Mouse (Mus musculus) megakaryocyte progenitor cell, adult 5-6 weeks (primary cell): ENCODE results near the gene Dnmt3l. TPM values are rescaled to one million over a fixed set of nuclear protein-coding genes. Genes with fewer than 3 reads are reported as not detected.

Source experiments
- total RNA-seq, 2 experiments: library from RNA; stranded (forward) in 1 of 2; stranded (reverse) in 1 of 2; fragments of 157-497, 149-512 nt in 1 of 2; fragments of 200-1000 nt in 1 of 2; gene quantifications; 2 replicates each; pipeline versions ENCODE4 v1.2.3 to v1.2.4; 2015 to 2017

Gene Dnmt3l
- total RNA-seq, 2 experiments from 2014 or later = 1.5 to 3.2 TPM

Other genes starting within 250 kb of the Dnmt3l start
- not detected in 2 replicates for gene Gm9639, start 246.9 kb upstream of the Dnmt3l start, total RNA-seq (2015)
- not detected in 2 replicates for gene Gm9639, start 246.9 kb upstream of the Dnmt3l start, total RNA-seq (2017)
- gene Gm19668, start 242.8 kb upstream of the Dnmt3l start, total RNA-seq (2015) = not detected in 2 replicates
- gene Gm19668, start 242.8 kb upstream of the Dnmt3l start, total RNA-seq (2017) = not detected in 2 replicates
- not detected in 2 replicates for gene Gm9507, start 230.1 kb upstream of the Dnmt3l start, total RNA-seq (2015)
- gene Gm9507, start 230.1 kb upstream of the Dnmt3l start, total RNA-seq (2017) = not detected in 2 replicates
- not detected in 2 replicates for gene Gm2696, start 227.3 kb upstream of the Dnmt3l start, total RNA-seq (2015)
- not detected in 2 replicates for gene Gm2696, start 227.3 kb upstream of the Dnmt3l start, total RNA-seq (2017)
- gene Krtap10-4, start 214.9 kb upstream of the Dnmt3l start, total RNA-seq (2015) = not detected in 2 replicates
- not detected in 2 replicates for gene Krtap10-4, start 214.9 kb upstream of the Dnmt3l start, total RNA-seq (2017)
- not detected in 2 replicates for gene Krtap10-10, start 206.0 kb upstream of the Dnmt3l start, total RNA-seq (2015)
- not detected in 2 replicates for gene Krtap10-10, start 206.0 kb upstream of the Dnmt3l start, total RNA-seq (2017)
- not detected in 2 replicates for gene Gm36176, start 195.1 kb upstream of the Dnmt3l start, total RNA-seq (2015)
- not detected in 2 replicates for gene Gm36176, start 195.1 kb upstream of the Dnmt3l start, total RNA-seq (2017)
- not detected in 2 replicates for gene Gm10318, start 189.1 kb upstream of the Dnmt3l start, total RNA-seq (2015)
- not detected in 2 replicates for gene Gm10318, start 189.1 kb upstream of the Dnmt3l start, total RNA-seq (2017)
- gene Gm3285, start 180.0 kb upstream of the Dnmt3l start, total RNA-seq (2015) = not detected in 2 replicates
- gene Gm3285, start 180.0 kb upstream of the Dnmt3l start, total RNA-seq (2017) = not detected in 2 replicates
- gene Lrrc3, start 139.4 kb upstream of the Dnmt3l start, total RNA-seq (2015) = 0.12 TPM in 1 of 2 replicates, not detected in the other
- gene Lrrc3, start 139.4 kb upstream of the Dnmt3l start, total RNA-seq (2017) = not detected in 2 replicates
- 2.7 and 5.1 TPM in 2 replicates for gene Trpm2, start 71.4 kb upstream of the Dnmt3l start, total RNA-seq (2015)
- 1.4 and 2.9 TPM in 2 replicates for gene Trpm2, start 71.4 kb upstream of the Dnmt3l start, total RNA-seq (2017)
- 6.0 and 6.4 TPM in 2 replicates for gene 1810043G02Rik, start 63.4 kb upstream of the Dnmt3l start, total RNA-seq (2015)
- 5.9 and 11.2 TPM in 2 replicates for gene 1810043G02Rik, start 63.4 kb upstream of the Dnmt3l start, total RNA-seq (2017)
- 13.7 and 15.5 TPM in 2 replicates for gene Pfkl, start 31.9 kb upstream of the Dnmt3l start, total RNA-seq (2015)
- 36.1 and 44.2 TPM in 2 replicates for gene Pfkl, start 31.9 kb upstream of the Dnmt3l start, total RNA-seq (2017)
- not detected in 2 replicates for gene Aire, start 1.7 kb downstream of the Dnmt3l start, total RNA-seq (2015)
- gene Aire, start 1.7 kb downstream of the Dnmt3l start, total RNA-seq (2017) = not detected in 2 replicates
- 3.9 and 6.3 TPM in 2 replicates for gene Icosl, start 27.4 kb downstream of the Dnmt3l start, total RNA-seq (2015)
- 2.6 and 2.9 TPM in 2 replicates for gene Icosl, start 27.4 kb downstream of the Dnmt3l start, total RNA-seq (2017)
- gene D10Jhu81e, start 127.8 kb downstream of the Dnmt3l start, total RNA-seq (2015) = 40.7 and 44.1 TPM in 2 replicates
- 90.6 and 90.9 TPM in 2 replicates for gene D10Jhu81e, start 127.8 kb downstream of the Dnmt3l start, total RNA-seq (2017)
- gene Pwp2, start 143.2 kb downstream of the Dnmt3l start, total RNA-seq (2015) = 5.6 and 7.2 TPM in 2 replicates
- 18.6 and 27.5 TPM in 2 replicates for gene Pwp2, start 143.2 kb downstream of the Dnmt3l start, total RNA-seq (2017)
- gene Trappc10, start 202.7 kb downstream of the Dnmt3l start, total RNA-seq (2015) = 39.0 and 44.2 TPM in 2 replicates
- gene Trappc10, start 202.7 kb downstream of the Dnmt3l start, total RNA-seq (2017) = 30.7 and 33.4 TPM in 2 replicates